Mouse (Mus musculus): Measurements from ENCODE around the gene 1700001L19Rik. TPM values are rescaled to one million over a fixed set of nuclear protein-coding genes. Genes with fewer than 3 reads are reported as not detected.
"Not testable (repeated sequence)": the region's sequence is repeated elsewhere in the genome, so short reads cannot be mapped to it uniquely, and the experiment has no call there.

Gene 1700001L19Rik
- not detected in 2 replicates for total RNA-seq (2015)
- total RNA-seq (2017), result not detected in 2 replicates

- ATAC-seq (ENCODE audit: poor library complexity, severe bottlenecking), result no peak
Measured at GRCm38 (mm10) chr13:68597199-68597598, at the start of gene 1700001L19Rik. Gene 1700001L19Rik (plus strand): TSS chr13:68597421.

- ATAC-seq (ENCODE audit: poor library complexity, severe bottlenecking), result not testable (repeated sequence)
Measured at GRCm38 (mm10) chr13:68553391-68553790, 43.8 kb upstream of the 1700001L19Rik start.

GRCm38 (mm10) chr13:68568110-68568509 is 29.1 kb upstream of the 1700001L19Rik start:
- no peak for ATAC-seq (ENCODE audit: poor library complexity, severe bottlenecking)

GRCm38 (mm10) chr13:68568548-68568947 is 28.7 kb upstream of the 1700001L19Rik start:
- no peak for ATAC-seq (ENCODE audit: poor library complexity, severe bottlenecking)

GRCm38 (mm10) chr13:68569589-68570336 is 27.5 kb upstream of the 1700001L19Rik start:
- ATAC-seq (ENCODE audit: poor library complexity, severe bottlenecking), result peak; percentile 75

GRCm38 (mm10) chr13:68572247-68572646 is 25.0 kb upstream of the 1700001L19Rik start:
- no peak for ATAC-seq (ENCODE audit: poor library complexity, severe bottlenecking)

GRCm38 (mm10) chr13:68572966-68573913 is 24.0 kb upstream of the 1700001L19Rik start:
- ATAC-seq (ENCODE audit: poor library complexity, severe bottlenecking), result no peak

GRCm38 (mm10) chr13:68574398-68574797 is 22.8 kb upstream of the 1700001L19Rik start:
- ATAC-seq (ENCODE audit: poor library complexity, severe bottlenecking), result no peak

GRCm38 (mm10) chr13:68577945-68578344 is 19.3 kb upstream of the 1700001L19Rik start:
- ATAC-seq (ENCODE audit: poor library complexity, severe bottlenecking), result no peak

- ATAC-seq (ENCODE audit: poor library complexity, severe bottlenecking), result no peak
Measured at GRCm38 (mm10) chr13:68581086-68581740, 16.0 kb upstream of the 1700001L19Rik start.

GRCm38 (mm10) chr13:68581747-68582516 is 15.3 kb upstream of the 1700001L19Rik start, which contains the start of the genes Mtrr and Fastkd3:
Gene Mtrr (minus strand): TSS chr13:68582149.
Gene Fastkd3 (plus strand): TSS chr13:68582234.
- ATAC-seq (ENCODE audit: poor library complexity, severe bottlenecking), result peak; percentile 91

- no peak for ATAC-seq (ENCODE audit: poor library complexity, severe bottlenecking)
Measured at GRCm38 (mm10) chr13:68582517-68582780, 14.8 kb upstream of the 1700001L19Rik start.

- no peak for ATAC-seq (ENCODE audit: poor library complexity, severe bottlenecking)
Measured at GRCm38 (mm10) chr13:68583961-68584360, 13.3 kb upstream of the 1700001L19Rik start.

- ATAC-seq (ENCODE audit: poor library complexity, severe bottlenecking), result no peak
Measured at GRCm38 (mm10) chr13:68585441-68585840, 11.8 kb upstream of the 1700001L19Rik start.

- ATAC-seq (ENCODE audit: poor library complexity, severe bottlenecking), result no peak
Measured at GRCm38 (mm10) chr13:68588352-68588751, 8.9 kb upstream of the 1700001L19Rik start.

GRCm38 (mm10) chr13:68593797-68594196 is 3.4 kb upstream of the 1700001L19Rik start:
- ATAC-seq (ENCODE audit: poor library complexity, severe bottlenecking), result no peak

- ATAC-seq (ENCODE audit: poor library complexity, severe bottlenecking), result no peak
Measured at GRCm38 (mm10) chr13:68597667-68598066, 446 bp downstream of the 1700001L19Rik start.

- no peak for ATAC-seq (ENCODE audit: poor library complexity, severe bottlenecking)
Measured at GRCm38 (mm10) chr13:68598953-68599352, 1.7 kb downstream of the 1700001L19Rik start.

- no peak for ATAC-seq (ENCODE audit: poor library complexity, severe bottlenecking)
Measured at GRCm38 (mm10) chr13:68601184-68601583, 4.0 kb downstream of the 1700001L19Rik start.

GRCm38 (mm10) chr13:68603085-68603484 is 5.9 kb downstream of the 1700001L19Rik start:
- ATAC-seq (ENCODE audit: poor library complexity, severe bottlenecking), result no peak
